Mouse (Mus musculus) hindbrain, embryonic 10.5 days (tissue): ENCODE data around the gene Naglu. TPM values are rescaled to one million over a fixed set of nuclear protein-coding genes. Genes with fewer than 3 reads are reported as not detected.

Experiments
- DNase-seq: peaks from one replicate; pipeline ENCODE4 v3.0.0-alpha.2; 2017; ENCODE audit warnings: low spot score
- H3K27ac ChIP-seq: fragments of 300-500 bp; sonication (generic); 2 replicates; pipeline ENCODE4 v1.5.1; 2016; ENCODE audit warnings: mild to moderate bottlenecking, moderate library complexity
- H3K27me3 ChIP-seq: fragments of 300-500 bp; sonication (generic); 2 replicates; pipeline ENCODE4 v1.6.1; 2016; ENCODE audit warnings: mild to moderate bottlenecking; ENCODE audit not compliant: poor library complexity, insufficient read depth, severe bottlenecking
- H3K36me3 ChIP-seq: fragments of 300-500 bp; sonication (generic); 2 replicates; pipeline ENCODE4 v1.6.1; 2016; ENCODE audit warnings: mild to moderate bottlenecking, moderate library complexity
- H3K4me1 ChIP-seq: fragments of 300-500 bp; sonication (generic); replicated peaks from 2 replicates; pipeline ENCODE4 v1.6.1; 2016; ENCODE audit warnings: mild to moderate bottlenecking
- H3K4me3 ChIP-seq: fragments of 300-500 bp; sonication (generic); 2 replicates; pipeline ENCODE4 v1.5.1; 2016; ENCODE audit warnings: mild to moderate bottlenecking, moderate library complexity
- H3K9me3 ChIP-seq: fragments of 300-500 bp; sonication (generic); 2 replicates; pipeline ENCODE4 v1.6.1; 2016; ENCODE audit warnings: mild to moderate bottlenecking, moderate library complexity
- WGBS: fragments of 180-500 bp; shearing (Covaris S2); methylation state at CpG from one replicate; pipeline ENCODE4 v1.1.7; 2016; 5-methylcytosine and 5-hydroxymethylcytosine counted together
- polyA plus RNA-seq: library from polyadenylated mRNA; unstranded; fragments of >200 nt; fragmentation: Nextera tagmentation; extraction: Ambion mirVana; gene quantifications from 2 replicates; pipeline ENCODE4 v1.2.1, GENCODE M21; 2016

Naglu gene
- polyA plus RNA-seq, 1 experiment from 2014 or later = 12.9 TPM

- no peak for DNase-seq
- H3K4me1 ChIP-seq = peaks cover 23% of the 10 kb centered on the region
- H3K9me3 ChIP-seq = no peaks in the 10 kb centered on the region
- H3K27ac ChIP-seq = no peak within 1 kb of the TSS
- no peak within 1 kb of the TSS for H3K4me3 ChIP-seq
- WGBS = 73% methylated on average over 9 of the region's 9 CpGs
- peaks cover 13% of the 10 kb centered on the region; the same call in 1 of the 2 replicates for H3K36me3 ChIP-seq
- H3K27me3 ChIP-seq = peaks cover 61% of the 10 kb centered on the region
These were observed 8.3 kb downstream of the Naglu start, which contains the start of gene Hsd17b1 for GRCm38 (mm10) chr11:101078121-101078520. TSS of gene Hsd17b1 (plus strand) at chr11:101078411.

GRCm38 (mm10) chr11:101079746-101080145 lies 9.9 kb downstream of the Naglu start:
- Histone ChIP-seq H3K9me3 (no peaks in the 10 kb centered on the region), H3K27ac (no peak overlapping the region), H3K36me3 (peaks cover 15% of the 10 kb centered on the region), H3K27me3 (peaks cover 61% of the 10 kb centered on the region), H3K4me1 (peaks cover 37% of the 10 kb centered on the region), H3K4me3 (peak overlapping the region; percentile 6; the same call in 1 of the 2 replicates)
- DNase-seq = no peak
- WGBS = 3% methylated on average over 27 of the region's 27 CpGs

GRCm38 (mm10) chr11:101080421-101080820 lies 10.6 kb downstream of the Naglu start:
- H3K27me3 ChIP-seq = peaks cover 61% of the 10 kb centered on the region
- H3K4me3 ChIP-seq = no peak overlapping the region
- no peak overlapping the region for H3K27ac ChIP-seq
- no peaks in the 10 kb centered on the region for H3K9me3 ChIP-seq
- H3K4me1 ChIP-seq = peaks cover 40% of the 10 kb centered on the region
- 68% methylated on average over 5 of the region's 5 CpGs for WGBS
- no peak for DNase-seq
- peaks cover 22% of the 10 kb centered on the region for H3K36me3 ChIP-seq

- 8% methylated on average over 10 of the region's 10 CpGs for WGBS
- H3K9me3 ChIP-seq = no peaks in the 10 kb centered on the region
- DNase-seq = no peak
- peaks cover 26% of the 10 kb centered on the region for H3K36me3 ChIP-seq
- peaks cover 52% of the 10 kb centered on the region for H3K27me3 ChIP-seq
- peaks cover 52% of the 10 kb centered on the region for H3K4me1 ChIP-seq
- H3K4me3 ChIP-seq = peak overlapping the region; percentile 87
- H3K27ac ChIP-seq = peak overlapping the region; percentile 91
These were observed 11.8 kb downstream of the Naglu start for GRCm38 (mm10) chr11:101081659-101082058.

GRCm38 (mm10) chr11:101082208-101083082 lies 12.6 kb downstream of the Naglu start, which contains the start of gene Coasy:
TSS of gene Coasy (plus strand) at chr11:101082565.
- Histone ChIP-seq H3K36me3 (peaks cover 19% of the 10 kb centered on the region), H3K27me3 (peaks cover 44% of the 10 kb centered on the region), H3K4me3 (peak within 1 kb of the TSS; percentile 87), H3K27ac (peak within 1 kb of the TSS; percentile 91), H3K9me3 (no peaks in the 10 kb centered on the region), H3K4me1 (peaks cover 57% of the 10 kb centered on the region)
- peak; percentile 96 for DNase-seq
- under 1% methylated on average over 51 of the region's 51 CpGs for WGBS

- peak overlapping the region; percentile 87 for H3K4me3 ChIP-seq
- peaks cover 64% of the 10 kb centered on the region for H3K4me1 ChIP-seq
- peaks cover 37% of the 10 kb centered on the region for H3K27me3 ChIP-seq
- H3K36me3 ChIP-seq = peaks cover 19% of the 10 kb centered on the region
- DNase-seq = no peak
- 36% methylated on average over 19 of the region's 19 CpGs for WGBS
- peak overlapping the region; percentile 91 for H3K27ac ChIP-seq
- no peaks in the 10 kb centered on the region for H3K9me3 ChIP-seq
These were observed 13.4 kb downstream of the Naglu start for GRCm38 (mm10) chr11:101083083-101083697.

GRCm38 (mm10) chr11:101084246-101084645 lies 14.4 kb downstream of the Naglu start:
- H3K4me1 ChIP-seq = peaks cover 70% of the 10 kb centered on the region
- H3K27ac ChIP-seq = no peak overlapping the region
- peak overlapping the region; percentile 16; the same call in 1 of the 2 replicates for H3K4me3 ChIP-seq
- 81% methylated on average over 14 of the region's 14 CpGs for WGBS
- no peak for DNase-seq
- H3K9me3 ChIP-seq = no peaks in the 10 kb centered on the region
- peaks cover 29% of the 10 kb centered on the region for H3K36me3 ChIP-seq
- H3K27me3 ChIP-seq = peaks cover 26% of the 10 kb centered on the region

- no peak overlapping the region for H3K4me3 ChIP-seq
- peaks cover 66% of the 10 kb centered on the region for H3K4me1 ChIP-seq
- no peak overlapping the region for H3K27ac ChIP-seq
- no peaks in the 10 kb centered on the region for H3K9me3 ChIP-seq
- no peak for DNase-seq
- WGBS = 93% methylated on average over 12 of the region's 12 CpGs
- peaks cover 35% of the 10 kb centered on the region for H3K36me3 ChIP-seq
- H3K27me3 ChIP-seq = peaks cover 20% of the 10 kb centered on the region
These were observed 15.0 kb downstream of the Naglu start for GRCm38 (mm10) chr11:101084811-101085210.

GRCm38 (mm10) chr11:101085617-101086322 lies 16.0 kb downstream of the Naglu start:
- Histone ChIP-seq H3K27me3 (peaks cover 11% of the 10 kb centered on the region), H3K9me3 (no peaks in the 10 kb centered on the region), H3K36me3 (peaks cover 44% of the 10 kb centered on the region), H3K4me1 (peaks cover 63% of the 10 kb centered on the region), H3K4me3 (peak overlapping the region; percentile 87; the same call in 1 of the 2 replicates), H3K27ac (no peak overlapping the region)
- 92% methylated on average over 18 of the region's 18 CpGs for WGBS
- no peak for DNase-seq

GRCm38 (mm10) chr11:101086323-101086674 lies 16.5 kb downstream of the Naglu start:
- Histone ChIP-seq H3K9me3 (no peaks in the 10 kb centered on the region), H3K4me3 (peak overlapping the region; percentile 87), H3K27me3 (peaks cover 6% of the 10 kb centered on the region), H3K4me1 (peaks cover 62% of the 10 kb centered on the region), H3K36me3 (peaks cover 50% of the 10 kb centered on the region), H3K27ac (peak overlapping the region; percentile 92)
- 81% methylated on average over 6 of the region's 6 CpGs for WGBS
- no peak for DNase-seq

- Histone ChIP-seq H3K36me3 (peaks cover 57% of the 10 kb centered on the region), H3K27ac (peak within 1 kb of the TSS; percentile 92)
- 3% methylated on average over 52 of the region's 52 CpGs for WGBS
These were observed 17.2 kb downstream of the Naglu start, which contains the start of gene Mlx for GRCm38 (mm10) chr11:101086756-101087681. TSS of gene Mlx (plus strand) at chr11:101087277.

GRCm38 (mm10) chr11:101087682-101088055 lies 17.9 kb downstream of the Naglu start:
- H3K4me1 ChIP-seq = peaks cover 51% of the 10 kb centered on the region
- H3K27ac ChIP-seq = peak overlapping the region; percentile 92
- 10% methylated on average over 8 of the region's 8 CpGs for WGBS
- no peak for DNase-seq
- no peaks in the 10 kb centered on the region for H3K27me3 ChIP-seq
- H3K36me3 ChIP-seq = peaks cover 63% of the 10 kb centered on the region
- peak overlapping the region; percentile 87 for H3K4me3 ChIP-seq
- H3K9me3 ChIP-seq = no peaks in the 10 kb centered on the region

More at GRCm38 (mm10) chr11:101086756-101087681, 17.2 kb downstream of the Naglu start, which contains the start of gene Mlx:
- no peaks in the 10 kb centered on the region for H3K9me3 ChIP-seq
- peak within 1 kb of the TSS; percentile 87 for H3K4me3 ChIP-seq
- H3K4me1 ChIP-seq = peaks cover 55% of the 10 kb centered on the region
- no peaks in the 10 kb centered on the region for H3K27me3 ChIP-seq
- peak; percentile 91 for DNase-seq
